Mouse (Mus musculus) E14TG2a.4 (cell line): ENCODE measurements around the gene Gdf11.

ENCODE experiments used
- H3K27me3 ChIP-seq: 2 replicates; pipeline ENCODE4 v1.6.1; 2014; ENCODE audit warnings: low read length, control low read depth; ENCODE audit not compliant: insufficient read depth
- H3K36me3 ChIP-seq: 2 replicates; pipeline ENCODE4 v1.6.1; 2014; ENCODE audit warnings: low read length, control low read depth; ENCODE audit not compliant: insufficient read depth
- H3K4me1 ChIP-seq: replicated peaks from 2 replicates; pipeline ENCODE4 v1.6.1; 2014; ENCODE audit warnings: low read depth, low read length, control low read depth
- H3K4me3 ChIP-seq: replicated peaks from 2 replicates; pipeline ENCODE4 v1.5.1; 2014; ENCODE audit warnings: mild to moderate bottlenecking, low read length
- H3K9me3 ChIP-seq: 2 replicates; pipeline ENCODE4 v1.6.1; 2014; ENCODE audit warnings: low read length, control low read depth
- CTCF ChIP-seq: conservative IDR thresholded peaks from 2 replicates; pipeline ENCODE4 v1.5.1; 2014; ENCODE audit warnings: low read length
- NANOG ChIP-seq: IDR thresholded peaks from 2 replicates; pipeline ENCODE4 v1.6.1; 2014; ENCODE audit warnings: borderline replicate concordance, low read length, mixed read lengths
- POU5F1 ChIP-seq: IDR thresholded peaks from 2 replicates; pipeline ENCODE4 v1.6.1; 2014; ENCODE audit warnings: low read length, borderline replicate concordance

Gdf11 gene

DNA sequence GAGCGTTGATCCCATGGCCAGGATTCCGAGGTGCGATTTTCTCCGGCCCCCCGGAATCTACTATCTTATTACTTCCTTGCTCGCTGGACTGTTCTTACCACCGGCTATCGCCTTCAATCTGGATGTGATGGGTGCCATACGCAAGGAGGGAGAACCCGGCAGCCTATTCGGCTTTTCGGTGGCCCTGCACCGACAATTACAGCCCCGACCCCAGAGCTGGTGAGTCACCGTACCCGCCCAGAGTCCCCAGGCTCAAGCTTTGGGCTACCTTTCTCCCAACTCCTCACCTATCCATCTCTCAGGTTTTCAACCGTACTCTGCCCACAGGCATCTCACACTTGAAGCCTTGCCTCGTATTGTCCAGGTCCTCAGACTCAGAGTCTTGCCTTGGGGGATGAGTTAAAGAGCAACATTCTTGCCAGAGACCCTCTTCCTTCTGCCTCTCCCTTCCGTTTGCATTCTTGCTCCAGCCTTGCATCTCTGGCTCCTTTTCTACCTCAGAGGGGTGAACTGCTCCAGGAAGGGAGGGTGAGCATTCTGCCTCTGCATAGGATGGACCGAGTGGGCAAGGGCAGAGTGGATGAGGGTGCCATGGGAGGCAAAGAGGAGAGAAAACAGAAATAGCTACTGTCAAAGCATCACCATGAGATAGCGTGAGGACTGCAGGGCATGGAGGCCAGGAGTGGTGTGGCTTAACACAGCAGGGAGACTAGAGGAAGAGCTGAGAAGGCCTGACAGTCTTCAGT lies 42.6 kb upstream of the Gdf11 start:
- Histone ChIP-seq H3K4me3 (peak overlapping the region; percentile 77), H3K36me3 (no peaks in the 10 kb centered on the region), H3K4me1 (peaks cover 22% of the 10 kb centered on the region), H3K27me3 (peaks cover 82% of the 10 kb centered on the region), H3K9me3 (no peaks in the 10 kb centered on the region)
- no peak for TF ChIP-seq POU5F1
- TF ChIP-seq NANOG = no peak
- TF ChIP-seq CTCF = no peak

DNA sequence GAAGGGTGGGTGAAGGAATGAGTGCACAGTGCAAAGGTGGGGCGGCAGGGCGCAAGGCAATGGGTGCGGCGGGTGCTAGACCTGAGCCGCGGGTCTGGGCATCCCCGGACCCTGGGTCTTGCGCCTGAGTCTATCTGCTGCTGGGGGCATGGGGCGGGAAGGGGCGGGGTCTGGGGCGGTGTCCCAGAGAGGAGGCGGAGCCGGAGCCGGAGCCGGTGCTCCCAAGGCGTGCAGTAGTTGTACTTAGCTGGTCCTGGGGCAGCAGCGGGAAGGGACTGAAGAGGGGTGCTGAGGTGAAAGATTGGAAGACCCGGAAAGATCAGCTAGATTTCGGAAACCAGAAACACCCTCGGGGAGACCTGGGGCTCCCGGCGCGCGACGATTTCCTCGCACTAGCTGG lies 42.1 kb upstream of the Gdf11 start, which contains the start of gene Itga7:
Itga7 (plus strand) TSS at position 245 of the 400 bp plus-strand sequence.
- peak within 1 kb of the TSS; percentile 77 for H3K4me3 ChIP-seq
- peaks cover 83% of the 10 kb centered on the region for H3K27me3 ChIP-seq
- H3K36me3 ChIP-seq = no peaks in the 10 kb centered on the region
- TF ChIP-seq POU5F1 (no peak), NANOG (no peak), CTCF (no peak)
- H3K9me3 ChIP-seq = no peaks in the 10 kb centered on the region
- peaks cover 22% of the 10 kb centered on the region for H3K4me1 ChIP-seq

DNA sequence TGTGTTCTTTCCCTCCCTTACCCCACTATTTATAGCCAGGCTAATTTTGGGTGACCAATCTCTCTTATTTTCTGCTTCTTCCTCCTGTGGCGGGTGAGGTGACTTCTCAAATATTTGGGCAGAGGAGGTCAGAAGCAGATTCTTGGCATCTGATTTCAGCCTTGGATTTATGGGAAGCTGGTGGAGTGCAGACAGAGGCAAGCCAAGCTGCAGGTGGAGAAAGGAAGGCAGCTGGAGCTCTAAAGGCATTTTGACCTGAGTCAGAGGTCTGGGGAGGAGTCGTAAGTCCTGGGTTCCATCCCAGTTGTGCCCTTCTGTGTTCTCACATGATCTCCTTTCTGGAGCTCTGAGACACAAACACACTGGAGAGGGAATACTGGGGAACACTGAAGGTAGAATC lies 39.9 kb upstream of the Gdf11 start:
- H3K27me3 ChIP-seq = peaks cover 86% of the 10 kb centered on the region
- no peak for TF ChIP-seq NANOG
- TF ChIP-seq POU5F1 = no peak
- no peak for TF ChIP-seq CTCF
- H3K4me3 ChIP-seq = no peak overlapping the region
- no peaks in the 10 kb centered on the region for H3K36me3 ChIP-seq
- H3K9me3 ChIP-seq = no peaks in the 10 kb centered on the region
- peaks cover 29% of the 10 kb centered on the region for H3K4me1 ChIP-seq

DNA sequence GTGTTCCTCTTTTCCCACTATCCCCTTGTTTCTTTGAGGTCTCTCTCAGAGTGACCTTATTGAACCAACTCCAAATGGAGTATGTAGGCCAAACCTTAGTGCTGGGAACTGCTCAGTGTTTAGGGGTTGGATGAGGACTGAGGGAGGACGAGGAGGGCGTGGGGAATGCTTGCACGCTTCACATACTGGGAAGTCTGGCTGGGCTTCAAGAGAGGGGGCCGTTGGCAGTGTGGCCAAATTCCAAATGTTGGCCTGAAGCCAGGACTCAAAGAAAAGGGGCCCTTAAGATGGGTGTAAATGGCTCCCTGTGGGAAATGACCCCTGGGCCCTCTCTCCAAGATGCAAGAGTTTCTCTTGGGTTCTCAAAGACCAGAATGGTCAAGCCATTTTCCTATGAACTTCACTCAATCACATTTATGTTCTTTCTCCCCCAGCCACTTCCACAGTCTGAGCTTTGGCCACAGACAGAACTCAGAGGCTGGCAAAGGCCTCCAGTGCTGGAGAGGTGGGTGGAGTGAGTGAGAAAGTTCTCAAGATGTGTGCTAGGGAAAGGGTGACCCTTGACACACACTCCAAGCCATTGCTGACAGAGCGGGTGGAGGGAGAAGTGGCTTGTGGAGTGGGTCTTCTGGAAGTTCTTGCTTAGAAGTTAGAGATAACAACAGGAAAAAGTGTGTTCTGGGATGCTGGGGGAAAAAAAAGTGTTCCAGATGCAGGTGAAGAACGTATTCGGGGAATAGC lies 38.3 kb upstream of the Gdf11 start:
- no peak overlapping the region for H3K4me3 ChIP-seq
- TF ChIP-seq CTCF = no peak
- no peak for TF ChIP-seq NANOG
- TF ChIP-seq POU5F1 = no peak
- no peaks in the 10 kb centered on the region for H3K9me3 ChIP-seq

DNA sequence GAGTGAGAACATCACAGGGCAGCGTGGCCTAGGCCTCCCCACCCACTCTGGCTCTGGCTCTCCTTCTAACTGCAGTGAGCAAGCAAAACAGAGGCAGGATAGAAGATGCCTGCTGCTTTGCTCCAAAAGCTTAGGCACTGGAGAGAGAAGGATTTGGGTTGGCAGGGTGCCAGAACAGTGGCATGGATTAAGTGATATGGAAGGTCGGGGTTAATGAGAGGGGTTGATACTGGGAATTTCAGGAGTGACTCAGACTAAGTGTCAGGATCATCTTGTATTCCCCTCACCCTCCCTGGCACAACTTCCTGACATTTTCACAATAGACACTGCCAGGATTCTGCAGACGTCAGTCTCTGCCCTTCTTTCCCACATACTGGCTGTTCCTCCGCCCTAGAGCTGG lies 36.8 kb upstream of the Gdf11 start:
- Histone ChIP-seq H3K4me3 (no peak overlapping the region), H3K36me3 (no peaks in the 10 kb centered on the region), H3K27me3 (peaks cover 57% of the 10 kb centered on the region), H3K4me1 (peaks cover 25% of the 10 kb centered on the region), H3K9me3 (no peaks in the 10 kb centered on the region)
- TF ChIP-seq POU5F1 (no peak), CTCF (no peak), NANOG (no peak)

More for the DNA sequence above, 38.3 kb upstream of the Gdf11 start:
- peaks cover 27% of the 10 kb centered on the region for H3K4me1 ChIP-seq
- peaks cover 70% of the 10 kb centered on the region for H3K27me3 ChIP-seq
- no peaks in the 10 kb centered on the region for H3K36me3 ChIP-seq

DNA sequence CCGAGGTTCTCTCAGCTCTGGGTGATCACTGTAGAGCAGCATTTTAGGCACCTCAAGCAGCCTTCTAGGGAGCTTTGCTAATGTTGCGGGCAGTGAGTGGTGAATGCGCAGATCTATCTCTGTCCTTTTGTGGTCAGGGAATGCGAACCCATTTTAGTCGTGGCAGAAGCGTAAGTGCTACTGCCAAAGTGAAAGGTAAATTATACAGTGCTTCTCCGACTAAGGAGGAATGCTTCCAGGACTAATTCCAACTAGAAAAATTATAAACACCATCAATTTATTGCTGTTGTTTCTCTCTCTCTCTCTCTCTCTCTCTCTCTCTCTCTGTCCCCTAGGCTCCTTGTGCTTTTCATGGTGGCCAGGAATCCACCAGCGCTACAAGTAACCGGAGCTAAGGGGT lies 32.4 kb upstream of the Gdf11 start, which contains the start of gene Bloc1s1:
Bloc1s1 (minus strand) TSS at position 101 of the 400 bp plus-strand sequence.
- peaks cover 24% of the 10 kb centered on the region for H3K36me3 ChIP-seq
- peaks cover 20% of the 10 kb centered on the region for H3K27me3 ChIP-seq
- TF ChIP-seq CTCF (no peak), NANOG (no peak), POU5F1 (no peak)
- peak within 1 kb of the TSS; percentile 97 for H3K4me3 ChIP-seq
- H3K9me3 ChIP-seq = no peaks in the 10 kb centered on the region
- peaks cover 55% of the 10 kb centered on the region for H3K4me1 ChIP-seq

DNA sequence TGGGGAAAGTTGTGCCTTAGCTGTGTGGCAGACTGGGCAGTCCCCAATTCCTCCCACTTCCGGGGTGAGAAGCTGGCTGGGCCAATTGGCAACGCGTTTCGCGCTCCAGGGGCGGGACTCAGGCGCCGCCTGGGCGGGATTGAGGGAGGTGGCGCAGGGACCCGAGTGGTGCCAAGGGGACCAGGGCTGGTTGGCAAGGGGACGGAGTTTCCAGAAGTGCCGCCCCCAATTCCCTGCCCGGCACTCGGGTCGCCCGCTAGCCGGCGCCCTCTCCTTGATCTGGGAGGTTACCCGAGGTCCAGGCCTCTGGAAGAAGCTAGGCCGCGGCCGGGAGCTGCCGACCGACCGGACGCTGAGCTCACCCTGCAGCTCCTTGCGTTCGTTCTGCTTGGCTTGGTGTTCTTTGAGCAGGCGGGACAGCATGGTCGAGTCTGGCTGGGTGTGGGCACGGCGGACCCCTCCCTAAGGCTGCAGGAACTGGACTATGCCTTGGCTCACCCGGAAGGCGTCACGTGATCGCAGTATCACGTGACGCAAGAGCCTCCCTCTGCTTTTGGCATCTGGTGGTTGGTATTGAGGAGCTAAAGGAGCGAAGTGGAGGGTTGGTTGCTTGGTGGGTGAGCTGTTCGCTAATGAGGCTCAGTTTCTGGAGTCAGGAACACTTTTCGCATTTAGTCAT lies 31.6 kb upstream of the Gdf11 start:
- H3K36me3 ChIP-seq = peaks cover 32% of the 10 kb centered on the region
- H3K4me1 ChIP-seq = peaks cover 59% of the 10 kb centered on the region
- no peak for TF ChIP-seq CTCF
- no peak for TF ChIP-seq POU5F1
- no peak for TF ChIP-seq NANOG
- H3K4me3 ChIP-seq = peak overlapping the region; percentile 97
- H3K9me3 ChIP-seq = no peaks in the 10 kb centered on the region
- H3K27me3 ChIP-seq = peaks cover 13% of the 10 kb centered on the region

DNA sequence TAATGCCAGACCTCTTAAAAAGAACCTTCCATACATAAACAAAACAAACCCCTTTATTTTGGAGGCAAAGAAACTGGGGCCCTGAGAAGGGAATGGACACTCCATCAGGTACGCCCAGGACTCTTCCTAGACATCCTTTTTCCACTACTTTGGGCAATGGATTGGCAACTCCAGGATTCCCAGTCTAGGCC lies 31.2 kb upstream of the Gdf11 start, which contains the start of gene Rdh5:
Rdh5 (minus strand) TSS at position 67 of the 191 bp plus-strand sequence.
- Histone ChIP-seq H3K4me3 (peak within 1 kb of the TSS; percentile 97), H3K9me3 (no peaks in the 10 kb centered on the region), H3K27me3 (peaks cover 9% of the 10 kb centered on the region; the same call in 1 of the 2 replicates), H3K36me3 (peaks cover 36% of the 10 kb centered on the region), H3K4me1 (peaks cover 60% of the 10 kb centered on the region)
- TF ChIP-seq POU5F1 (no peak), NANOG (no peak), CTCF (no peak)
